Mouse (Mus musculus) stomach, postnatal 0 days (tissue): ENCODE results near the gene Gm5483. TPM values are rescaled to one million over a fixed set of nuclear protein-coding genes. Genes with fewer than 3 reads are reported as not detected.
"Not testable (repeated sequence)": the region's sequence is repeated elsewhere in the genome, so short reads cannot be mapped to it uniquely, and the experiment has no call there.

ENCODE experiments used
- ATAC-seq: fragments of 200-750 bp; cut with Nextera tagmentation; 2 replicates; pipeline ENCODE4 v1.8.0; 2017; ENCODE audit not compliant: low FRiP score, low TSS enrichment
- DNase-seq: peaks from one replicate; pipeline ENCODE4 v3.0.0-alpha.2; 2016; ENCODE audit warnings: low spot score
- H3K27ac ChIP-seq: fragments of 300-500 bp; sonication (generic); replicated peaks from 2 replicates; pipeline ENCODE4 v1.5.1; 2014; ENCODE audit warnings: mild to moderate bottlenecking, control low read depth
- H3K27me3 ChIP-seq: fragments of 300-500 bp; sonication (generic); 2 replicates; pipeline ENCODE4 v1.6.1; 2014; ENCODE audit warnings: low read length; ENCODE audit not compliant: control insufficient read depth, insufficient read depth
- H3K36me3 ChIP-seq: fragments of 300-500 bp; sonication (generic); 2 replicates; pipeline ENCODE4 v1.6.1; 2014; ENCODE audit warnings: low read length, mixed read lengths; ENCODE audit not compliant: control insufficient read depth, insufficient read depth
- H3K4me1 ChIP-seq: fragments of 300-500 bp; sonication (generic); replicated peaks from 2 replicates; pipeline ENCODE4 v1.6.1; 2014; ENCODE audit warnings: antibody characterized with exemption; ENCODE audit not compliant: control insufficient read depth, insufficient read depth
- H3K4me2 ChIP-seq: fragments of 300-500 bp; sonication (generic); replicated peaks from 2 replicates; pipeline ENCODE4 v1.6.1; 2014; ENCODE audit warnings: low read depth, mild to moderate bottlenecking, control low read depth, moderate library complexity
- H3K4me3 ChIP-seq: fragments of 300-500 bp; sonication (generic); 2 replicates; pipeline ENCODE4 v1.5.1; 2014; ENCODE audit warnings: low read depth, low read length, control low read depth
- H3K9ac ChIP-seq: fragments of 300-500 bp; sonication (generic); 2 replicates; pipeline ENCODE4 v1.6.1; 2014; ENCODE audit warnings: mild to moderate bottlenecking, low read length, control low read depth, mixed read lengths
- H3K9me3 ChIP-seq: fragments of 300-500 bp; sonication (generic); 2 replicates; pipeline ENCODE4 v1.6.1; 2016; ENCODE audit warnings: low read length; ENCODE audit not compliant: control insufficient read depth
- CTCF ChIP-seq: IDR thresholded peaks from 2 replicates; pipeline ENCODE4 v1.5.1; 2016; ENCODE audit warnings: antibody characterized with exemption, low read depth, mild to moderate bottlenecking, moderate library complexity
- EP300 ChIP-seq: optimal IDR thresholded peaks from 2 replicates; pipeline ENCODE3; 2016; ENCODE audit warnings: antibody characterized with exemption
- WGBS: fragments of 180-500 bp; shearing (Covaris S2); extraction: QIAGEN DNeasy Blood & Tissue Kit; methylation state at CpG from one replicate; pipeline ENCODE4 v1.1.7; 2014; 5-methylcytosine and 5-hydroxymethylcytosine counted together
- polyA plus RNA-seq: library from polyadenylated mRNA; unstranded; fragments of >200 nt; fragmentation: Nextera tagmentation; extraction: Ambion mirVana; gene quantifications from 2 replicates; pipeline ENCODE4 v1.2.1, GENCODE M21; 2015

Gm5483 gene
- polyA plus RNA-seq, 1 experiment from 2014 or later, result 2.7 TPM

DNA sequence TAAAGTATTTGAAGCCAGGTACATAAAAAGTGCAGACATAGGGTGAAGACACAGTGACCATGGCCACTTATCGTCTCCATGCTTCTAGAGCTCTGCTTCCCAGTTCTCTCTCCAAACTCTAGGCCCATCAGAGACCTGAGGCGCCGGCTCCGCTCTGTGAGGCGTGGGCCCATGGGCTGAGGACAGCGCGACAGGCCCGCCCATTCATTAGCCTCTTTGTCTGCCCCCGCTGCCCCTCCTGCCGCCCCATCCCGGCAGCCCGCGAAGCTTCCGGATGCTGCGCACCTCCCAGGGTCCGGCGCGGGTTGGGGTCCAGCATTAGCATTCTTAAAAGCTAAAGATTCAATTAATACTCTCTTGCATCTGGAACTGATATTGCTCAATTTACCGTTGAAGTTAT, 15.2 kb downstream of the Gm5483 start:
- Histone ChIP-seq H3K36me3 (no peaks in the 10 kb centered on the region), H3K9me3 (no peaks in the 10 kb centered on the region), H3K4me2 (no peak overlapping the region), H3K4me3 (no peak overlapping the region), H3K9ac (no peak overlapping the region), H3K4me1 (no peaks in the 10 kb centered on the region), H3K27me3 (no peaks in the 10 kb centered on the region), H3K27ac (no peak overlapping the region)
- no peak for TF ChIP-seq CTCF
- TF ChIP-seq EP300, result no peak
- WGBS, result 54% methylated on average over 19 of the region's 19 CpGs
- DNase-seq (no peak), ATAC-seq (no peak)

DNA sequence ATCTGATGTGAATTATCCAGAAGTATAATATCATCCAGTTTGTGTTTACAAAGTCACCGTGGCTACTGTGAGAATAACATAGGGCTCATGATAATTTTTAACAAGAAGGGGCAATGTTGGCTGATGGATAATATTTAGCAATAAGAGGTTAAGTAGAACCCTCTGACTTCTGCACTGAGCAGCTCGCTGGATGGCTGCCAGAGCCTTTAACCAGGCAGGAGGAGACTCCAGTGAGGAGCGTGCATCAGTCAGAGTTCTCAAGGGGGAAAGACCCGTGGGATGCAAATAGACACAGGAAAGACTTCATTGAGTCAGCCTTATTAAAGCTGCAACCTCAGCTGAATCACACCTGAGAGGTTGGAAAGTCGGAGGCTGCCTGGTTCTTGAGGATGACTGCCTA, 19.8 kb downstream of the Gm5483 start:
- Histone ChIP-seq H3K27me3 (no peaks in the 10 kb centered on the region), H3K4me1 (no peaks in the 10 kb centered on the region), H3K27ac (no peak overlapping the region), H3K9ac (no peak overlapping the region), H3K4me3 (no peak overlapping the region), H3K4me2 (no peak overlapping the region), H3K9me3 (no peaks in the 10 kb centered on the region), H3K36me3 (no peaks in the 10 kb centered on the region)
- WGBS, result 52% methylated on average over 5 of the region's 5 CpGs
- TF ChIP-seq CTCF (no peak), EP300 (no peak)
- ATAC-seq (no peak), DNase-seq (no peak)

DNA sequence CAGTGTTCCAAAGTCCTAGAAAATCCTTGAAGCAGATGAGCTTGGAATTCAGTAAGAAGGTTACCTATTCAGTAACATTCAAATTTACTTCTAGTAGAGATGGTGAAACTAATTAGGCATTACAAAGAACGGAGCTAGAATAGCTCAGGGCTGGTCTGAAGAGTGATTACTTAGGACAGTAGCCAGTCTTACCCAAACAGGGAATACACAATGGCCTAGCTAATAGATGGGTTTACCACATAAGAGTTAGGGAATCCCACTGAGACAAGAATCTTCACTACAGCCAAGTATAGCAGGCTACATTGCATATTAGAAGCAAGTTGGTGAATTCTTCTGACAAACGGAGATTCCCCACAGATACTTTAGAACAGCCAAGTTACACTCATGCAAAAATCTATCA, 21.7 kb downstream of the Gm5483 start:
- not testable (repeated sequence) for H3K9me3 ChIP-seq, H3K27ac ChIP-seq, DNase-seq, H3K9ac ChIP-seq, H3K4me1 ChIP-seq, H3K36me3 ChIP-seq, H3K27me3 ChIP-seq, H3K4me3 ChIP-seq, ATAC-seq, H3K4me2 ChIP-seq
- WGBS, result 51% methylated on average over 2 of the region's 2 CpGs

DNA sequence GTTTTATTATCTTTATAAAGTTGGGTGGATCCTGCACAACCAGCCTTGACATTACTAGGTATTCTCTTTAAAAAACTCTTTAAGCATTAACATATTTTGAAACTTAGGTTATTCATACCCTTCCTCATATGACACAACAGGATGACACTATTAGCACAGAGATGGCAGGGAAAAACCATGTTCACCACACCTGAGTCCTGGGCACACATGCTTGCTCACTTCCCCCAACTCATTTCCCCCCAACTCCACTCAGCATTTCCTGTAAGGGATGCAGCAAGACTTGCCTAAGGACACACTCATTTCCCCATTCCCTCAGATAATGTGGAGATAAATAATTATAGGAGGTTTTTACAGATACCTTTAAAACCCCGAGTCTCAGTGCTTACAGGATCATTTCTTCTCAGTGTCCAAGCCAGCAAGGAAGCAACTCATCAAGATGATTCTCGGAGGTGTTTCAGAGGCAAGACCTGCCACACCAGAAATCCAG, 26.0 kb downstream of the Gm5483 start, which contains the start of gene Gm5416:
Gm5416 (plus strand) TSS at position 437 of the 487 bp plus-strand sequence.
- Histone ChIP-seq H3K4me3 (no peak within 1 kb of the TSS), H3K9ac (no peak within 1 kb of the TSS), H3K27me3 (no peaks in the 10 kb centered on the region), H3K9me3 (no peaks in the 10 kb centered on the region), H3K4me1 (no peaks in the 10 kb centered on the region), H3K36me3 (no peaks in the 10 kb centered on the region), H3K27ac (no peak within 1 kb of the TSS), H3K4me2 (no peak within 1 kb of the TSS)
- TF ChIP-seq CTCF (no peak), EP300 (no peak)
- DNase-seq (no peak), ATAC-seq (no peak)
- WGBS, result 81% methylated on average over 2 of the region's 2 CpGs

DNA sequence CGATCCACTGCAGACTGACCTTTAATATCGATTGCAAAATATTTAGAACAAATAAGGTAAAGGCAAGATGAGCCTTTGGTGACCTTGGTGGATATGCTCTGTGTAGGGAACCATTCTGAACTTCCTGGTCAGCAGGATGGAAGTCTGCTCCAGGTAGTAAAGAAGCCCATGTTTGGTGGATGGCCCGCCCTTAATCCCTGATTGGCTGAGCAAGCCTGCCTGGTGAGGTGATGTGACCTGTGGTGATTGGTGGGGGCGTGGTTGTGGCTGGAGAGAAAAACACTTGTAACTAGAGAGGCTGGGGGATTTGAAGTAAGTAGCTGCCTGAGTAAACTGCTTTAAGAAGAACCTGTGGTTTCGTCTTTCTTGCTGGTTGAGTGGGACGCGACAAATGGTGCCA, 37.2 kb downstream of the Gm5483 start, which contains the start of gene 2010005H15Rik:
2010005H15Rik (plus strand) TSS at position 301 of the 400 bp plus-strand sequence.
- not testable (repeated sequence) for H3K4me2 ChIP-seq
- 89% methylated on average over 6 of the region's 7 CpGs for WGBS

More for the DNA sequence above, 37.2 kb downstream of the Gm5483 start, which contains the start of gene 2010005H15Rik:
- H3K4me3 ChIP-seq, H3K27ac ChIP-seq, H3K9me3 ChIP-seq, H3K9ac ChIP-seq, H3K27me3 ChIP-seq, H3K36me3 ChIP-seq, ATAC-seq, H3K4me1 ChIP-seq, DNase-seq: not testable (repeated sequence)

Other genes starting within 250 kb of the Gm5483 start
- gene Parp9, start 245.7 kb upstream of the Gm5483 start, polyA plus RNA-seq, result 9.5 and 9.8 TPM in 2 replicates
- gene Dtx3l, start 245.1 kb upstream of the Gm5483 start, polyA plus RNA-seq, result 4.4 and 4.9 TPM in 2 replicates
- 19.5 and 20.3 TPM in 2 replicates for gene Kpna1, start 205.5 kb upstream of the Gm5483 start, polyA plus RNA-seq
- gene Wdr5b, start 143.0 kb upstream of the Gm5483 start, polyA plus RNA-seq, result 5.1 TPM in 2 replicates
- 416 and 424 TPM in 2 replicates for gene Fam162a, start 112.6 kb upstream of the Gm5483 start, polyA plus RNA-seq
- 49.8 and 52.1 TPM in 2 replicates for gene Ccdc58, start 112.5 kb upstream of the Gm5483 start, polyA plus RNA-seq
- gene Csta1, start 53.0 kb upstream of the Gm5483 start, polyA plus RNA-seq, result 107 and 119 TPM in 2 replicates
- gene Stfa2l1, start 27.4 kb upstream of the Gm5483 start, polyA plus RNA-seq, result 0.82 and 1.8 TPM in 2 replicates
- 0.44 TPM in 1 of 2 replicates, not detected in the other for gene Gm5416, start 26.2 kb downstream of the Gm5483 start, polyA plus RNA-seq
- gene 2010005H15Rik, start 37.3 kb downstream of the Gm5483 start, polyA plus RNA-seq, result 1.5 and 1.7 TPM in 2 replicates
- 37.1 and 38.6 TPM in 2 replicates for gene Stfa1, start 92.7 kb downstream of the Gm5483 start, polyA plus RNA-seq
- 3.8 and 4.6 TPM in 2 replicates for gene BC117090, start 150.1 kb downstream of the Gm5483 start, polyA plus RNA-seq
- gene BC100530, start 183.5 kb downstream of the Gm5483 start, polyA plus RNA-seq, result 275 and 321 TPM in 2 replicates
- 7.4 and 8.1 TPM in 2 replicates for gene Stfa2, start 224.2 kb downstream of the Gm5483 start, polyA plus RNA-seq